Mouse (Mus musculus): ENCODE results near the gene Gen1. TPM values are rescaled to one million over a fixed set of nuclear protein-coding genes. Genes with fewer than 3 reads are reported as not detected.
A peak's percentile ranks its signal among the peaks of the same experiment; 100 is the strongest.

The Gen1 gene
- polyA plus RNA-seq, 1 experiment from 2014 or later, result 9.4 TPM

GRCm38 (mm10) chr12:11203694-11204665, 61.6 kb downstream of the Gen1 start:
- H3K4me1 ChIP-seq (replicated peaks), result no peaks in the 10 kb centered on the region
- ATAC-seq (ENCODE audit: insufficient read depth), result no peak
- no peaks in the 10 kb centered on the region for H3K27me3 ChIP-seq
- H3K27ac ChIP-seq (replicated peaks), result no peak overlapping the region
- H3K4me3 ChIP-seq (replicated peaks), result no peak overlapping the region
- no peaks in the 10 kb centered on the region for H3K9me3 ChIP-seq (replicated peaks)
- 64% methylated on average over 18 of the region's 18 CpGs for WGBS (ENCODE audit: insufficient replicate concordance)
- no peak overlapping the region for H3K4me2 ChIP-seq
- no peaks in the 10 kb centered on the region for H3K36me3 ChIP-seq (replicated peaks)
- no peak overlapping the region for H3K9ac ChIP-seq

DNA sequence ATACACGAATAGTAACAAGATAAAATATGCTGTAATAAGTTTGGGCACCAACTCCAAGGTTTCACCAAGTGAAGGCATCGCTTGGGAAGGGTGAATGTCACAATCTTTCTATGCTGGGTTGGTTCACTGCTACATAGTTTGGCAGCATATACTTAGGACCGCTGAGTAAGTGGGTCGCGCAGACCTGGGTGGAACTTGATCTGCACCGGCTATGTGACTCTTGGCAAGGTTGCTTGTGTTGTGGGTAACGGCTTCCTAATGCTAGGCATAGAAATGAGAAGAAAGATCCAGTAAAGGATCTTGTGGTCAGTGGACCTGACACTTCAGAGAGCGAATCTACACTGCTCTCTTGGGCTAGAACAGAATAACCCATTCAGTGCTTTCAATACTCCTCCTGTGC, 63.1 kb downstream of the Gen1 start:
- Histone ChIP-seq H3K4me3 (replicated peaks) (no peak overlapping the region), H3K27ac (replicated peaks) (no peak overlapping the region), H3K36me3 (replicated peaks) (no peaks in the 10 kb centered on the region), H3K4me1 (replicated peaks) (no peaks in the 10 kb centered on the region), H3K4me2 (no peak overlapping the region), H3K27me3 (no peaks in the 10 kb centered on the region), H3K9me3 (replicated peaks) (no peaks in the 10 kb centered on the region), H3K9ac (no peak overlapping the region)
- ATAC-seq (ENCODE audit: insufficient read depth), result no peak
- 78% methylated on average over 8 of the region's 8 CpGs for WGBS (ENCODE audit: insufficient replicate concordance)

DNA sequence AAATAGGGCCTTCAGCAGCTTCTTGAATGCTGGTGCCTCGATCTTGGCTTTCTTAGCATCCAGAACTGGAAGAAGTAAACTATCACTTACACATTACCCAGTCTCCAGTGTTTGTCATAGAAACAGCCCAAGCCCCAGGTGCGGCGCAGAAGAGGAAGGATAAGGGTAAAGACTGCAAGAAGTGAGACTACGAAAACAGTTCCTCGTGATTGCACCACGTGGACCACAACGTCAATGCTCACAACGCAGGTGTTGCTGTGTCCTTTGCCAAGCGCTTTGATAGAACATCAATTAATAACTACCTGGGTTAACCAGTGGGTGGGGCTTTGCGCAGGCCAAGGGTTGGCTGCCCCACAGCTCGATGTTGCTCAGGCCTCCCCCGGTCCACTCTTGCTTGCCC, 64.9 kb downstream of the Gen1 start:
- Histone ChIP-seq H3K36me3 (replicated peaks) (no peaks in the 10 kb centered on the region), H3K4me1 (replicated peaks) (no peaks in the 10 kb centered on the region), H3K9me3 (replicated peaks) (no peaks in the 10 kb centered on the region), H3K27ac (replicated peaks) (no peak overlapping the region), H3K4me2 (no peak overlapping the region), H3K27me3 (no peaks in the 10 kb centered on the region), H3K9ac (no peak overlapping the region), H3K4me3 (replicated peaks) (no peak overlapping the region)
- ATAC-seq (ENCODE audit: insufficient read depth), result no peak
- 69% methylated on average over 12 of the region's 12 CpGs for WGBS (ENCODE audit: insufficient replicate concordance)

DNA sequence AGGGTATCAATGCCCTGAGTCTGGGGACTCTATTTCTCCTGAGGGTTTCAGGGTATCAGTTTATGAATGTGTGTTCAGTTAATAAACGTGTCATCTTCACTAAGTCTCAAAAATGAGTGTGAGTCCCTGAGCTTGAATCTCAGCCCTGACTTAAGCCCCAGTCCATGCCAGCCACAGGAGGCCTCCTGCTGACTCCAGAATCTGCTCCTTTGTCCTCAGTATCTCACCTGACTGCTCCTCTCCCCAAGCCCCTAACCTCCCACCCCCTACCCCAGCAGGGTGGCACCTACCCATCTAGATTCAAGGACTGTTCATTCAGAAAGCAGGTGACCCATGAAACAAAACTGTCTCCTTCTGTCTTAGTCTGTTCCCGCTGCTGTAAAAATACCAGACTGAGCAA, 67.0 kb downstream of the Gen1 start:
- H3K4me1 ChIP-seq (replicated peaks), result no peaks in the 10 kb centered on the region
- no peak overlapping the region for H3K9ac ChIP-seq
- H3K27me3 ChIP-seq, result no peaks in the 10 kb centered on the region
- H3K4me2 ChIP-seq, result no peak overlapping the region
- 49% methylated on average over 2 of the region's 2 CpGs for WGBS (ENCODE audit: insufficient replicate concordance)
- H3K9me3 ChIP-seq (replicated peaks), result no peaks in the 10 kb centered on the region
- ATAC-seq (ENCODE audit: insufficient read depth), result no peak
- no peaks in the 10 kb centered on the region for H3K36me3 ChIP-seq (replicated peaks)
- H3K27ac ChIP-seq (replicated peaks), result no peak overlapping the region
- no peak overlapping the region for H3K4me3 ChIP-seq (replicated peaks)

- Histone ChIP-seq H3K9ac (no peak overlapping the region), H3K4me1 (replicated peaks) (no peaks in the 10 kb centered on the region), H3K27ac (replicated peaks) (no peak overlapping the region), H3K4me3 (replicated peaks) (no peak overlapping the region), H3K27me3 (no peaks in the 10 kb centered on the region), H3K4me2 (no peak overlapping the region), H3K9me3 (replicated peaks) (no peaks in the 10 kb centered on the region), H3K36me3 (replicated peaks) (no peaks in the 10 kb centered on the region)
- WGBS (ENCODE audit: insufficient replicate concordance), result 35% methylated on average over 4 of the region's 4 CpGs
- no peak for ATAC-seq (ENCODE audit: insufficient read depth)
Measured at GRCm38 (mm10) chr12:11198026-11198425, 67.6 kb downstream of the Gen1 start.

GRCm38 (mm10) chr12:11196830-11197229, 68.8 kb downstream of the Gen1 start:
- no peak overlapping the region for H3K9ac ChIP-seq
- no peaks in the 10 kb centered on the region for H3K4me1 ChIP-seq (replicated peaks)
- H3K4me3 ChIP-seq (replicated peaks), result no peak overlapping the region
- WGBS (ENCODE audit: insufficient replicate concordance), result 36% methylated on average over 5 of the region's 5 CpGs
- H3K27ac ChIP-seq (replicated peaks), result no peak overlapping the region
- no peaks in the 10 kb centered on the region for H3K36me3 ChIP-seq (replicated peaks)
- ATAC-seq (ENCODE audit: insufficient read depth), result no peak
- no peaks in the 10 kb centered on the region for H3K9me3 ChIP-seq (replicated peaks)
- H3K27me3 ChIP-seq, result no peaks in the 10 kb centered on the region
- H3K4me2 ChIP-seq, result peak overlapping the region; percentile 41; the same call in 1 of the 2 replicates

- Histone ChIP-seq H3K4me1 (replicated peaks) (no peaks in the 10 kb centered on the region), H3K36me3 (replicated peaks) (no peaks in the 10 kb centered on the region), H3K27ac (replicated peaks) (no peak overlapping the region), H3K4me3 (replicated peaks) (no peak overlapping the region), H3K27me3 (no peaks in the 10 kb centered on the region), H3K9me3 (replicated peaks) (no peaks in the 10 kb centered on the region), H3K4me2 (peak overlapping the region; percentile 41), H3K9ac (no peak overlapping the region)
- 3% methylated on average over 18 of the region's 19 CpGs for WGBS (ENCODE audit: insufficient replicate concordance)
- ATAC-seq (ENCODE audit: insufficient read depth), result no peak
Measured at GRCm38 (mm10) chr12:11196142-11196597, 69.4 kb downstream of the Gen1 start.

GRCm38 (mm10) chr12:11195031-11195430, 70.6 kb downstream of the Gen1 start:
- Histone ChIP-seq H3K4me2 (no peak overlapping the region), H3K4me3 (replicated peaks) (no peak overlapping the region), H3K9me3 (replicated peaks) (no peaks in the 10 kb centered on the region), H3K27me3 (no peaks in the 10 kb centered on the region), H3K4me1 (replicated peaks) (no peaks in the 10 kb centered on the region), H3K9ac (no peak overlapping the region), H3K36me3 (replicated peaks) (no peaks in the 10 kb centered on the region), H3K27ac (replicated peaks) (no peak overlapping the region)
- no peak for ATAC-seq (ENCODE audit: insufficient read depth)
- WGBS (ENCODE audit: insufficient replicate concordance), result 66% methylated on average over 1 of the region's 1 CpGs

Small RNAs within 50 kb of the gene (microRNA-seq; reads per million reads assigned to microRNA genes)
- gene Mir7675, result not detected

Other genes starting within 250 kb of the Gen1 start
- 0.07 and 0.13 TPM in 2 replicates for gene Kcns3, start 114.7 kb downstream of the Gen1 start, polyA plus RNA-seq (2015; fragmentation: Nextera tagmentation; extraction: Ambion mirVana)
- not detected in 2 replicates for gene Msgn1, start 56.8 kb downstream of the Gen1 start, polyA plus RNA-seq (2015; fragmentation: Nextera tagmentation; extraction: Ambion mirVana)
- 55.8 and 71.4 TPM in 2 replicates for gene Smc6, start 85 bp upstream of the Gen1 start, polyA plus RNA-seq (2015; fragmentation: Nextera tagmentation; extraction: Ambion mirVana)
- gene Vsnl1, start 170.8 kb upstream of the Gen1 start, polyA plus RNA-seq (2015; fragmentation: Nextera tagmentation; extraction: Ambion mirVana), result 0.07 TPM in 1 of 2 replicates, not detected in the other
- gene Rad51ap2, start 190.3 kb upstream of the Gen1 start, polyA plus RNA-seq (2015; fragmentation: Nextera tagmentation; extraction: Ambion mirVana), result not detected in 2 replicates